Mouse (Mus musculus) midbrain, embryonic 12.5 days (tissue): ENCODE measurements at regions not wholly inside any gene's neighbourhood (a gene's known extent, or its start where the extent isn't known, plus 50 kb on each side); places are given as distances from the start of the nearest gene placed in this dataset.

Source experiments
- ATAC-seq: fragments of 200-750 bp; cut with Nextera tagmentation; 2 replicates; pipeline ENCODE4 v1.8.0; 2017; ENCODE audit warnings: low read depth, moderate TSS enrichment, moderate library complexity; ENCODE audit not compliant: low FRiP score
- H3K27ac ChIP-seq: fragments of 300-500 bp; sonication (generic); replicated peaks from 2 replicates; pipeline ENCODE4 v1.5.1; 2016; ENCODE audit warnings: mild to moderate bottlenecking
- H3K27me3 ChIP-seq: fragments of 300-500 bp; sonication (generic); 2 replicates; pipeline ENCODE4 v1.6.1; 2016; ENCODE audit warnings: mild to moderate bottlenecking
- H3K36me3 ChIP-seq: fragments of 300-500 bp; sonication (generic); 2 replicates; pipeline ENCODE4 v1.6.1; 2016
- H3K4me1 ChIP-seq: fragments of 300-500 bp; sonication (generic); 2 replicates; pipeline ENCODE4 v1.6.1; 2016
- H3K4me2 ChIP-seq: fragments of 300-500 bp; sonication (generic); replicated peaks from 2 replicates; pipeline ENCODE4 v1.6.1; 2016; ENCODE audit warnings: mild to moderate bottlenecking, moderate library complexity
- H3K4me3 ChIP-seq: fragments of 300-500 bp; sonication (generic); 2 replicates; pipeline ENCODE4 v1.5.1; 2016; ENCODE audit warnings: mild to moderate bottlenecking
- H3K9ac ChIP-seq: fragments of 300-500 bp; sonication (generic); replicated peaks from 2 replicates; pipeline ENCODE4 v1.6.1; 2016; ENCODE audit warnings: mild to moderate bottlenecking, moderate library complexity
- H3K9me3 ChIP-seq: fragments of 300-500 bp; sonication (generic); 2 replicates; pipeline ENCODE4 v1.6.1; 2016; ENCODE audit warnings: mild to moderate bottlenecking
- WGBS: fragments of 180-500 bp; shearing (Covaris S2); methylation state at CpG from one replicate; pipeline ENCODE4 v1.1.7; 2016; 5-methylcytosine and 5-hydroxymethylcytosine counted together

GRCm38 (mm10) chr11:110670626-110671508 lies 271.9 kb downstream of the Map2k6 start:
- Histone ChIP-seq H3K27ac (no peak overlapping the region), H3K27me3 (no peaks in the 10 kb centered on the region), H3K4me2 (no peak overlapping the region), H3K9me3 (no peaks in the 10 kb centered on the region), H3K4me3 (no peak overlapping the region), H3K4me1 (peaks cover 7% of the 10 kb centered on the region; the same call in 1 of the 2 replicates), H3K36me3 (no peaks in the 10 kb centered on the region), H3K9ac (no peak overlapping the region)
- WGBS: 92% methylated on average over 12 of the region's 12 CpGs
- no peak for ATAC-seq

GRCm38 (mm10) chr11:110672941-110673340 lies 274.0 kb downstream of the Map2k6 start:
- Histone ChIP-seq H3K4me3 (no peak overlapping the region), H3K4me2 (no peak overlapping the region), H3K36me3 (no peaks in the 10 kb centered on the region), H3K9ac (no peak overlapping the region), H3K27ac (0 out of 2 replicates have a peak overlapping the region, but pooled peaks have one; percentile 4), H3K4me1 (peaks cover 7% of the 10 kb centered on the region; the same call in 1 of the 2 replicates), H3K27me3 (no peaks in the 10 kb centered on the region), H3K9me3 (no peaks in the 10 kb centered on the region)
- 12% methylated on average over 1 of the region's 1 CpGs for WGBS
- ATAC-seq: no peak

- Histone ChIP-seq H3K4me3 (no peak overlapping the region), H3K4me1 (no peaks in the 10 kb centered on the region), H3K36me3 (no peaks in the 10 kb centered on the region), H3K27ac (no peak overlapping the region), H3K9ac (no peak overlapping the region), H3K27me3 (no peaks in the 10 kb centered on the region), H3K4me2 (no peak overlapping the region), H3K9me3 (no peaks in the 10 kb centered on the region)
- 91% methylated on average over 4 of the region's 4 CpGs for WGBS
- ATAC-seq: no peak
Observed at GRCm38 (mm10) chr11:110692824-110693223, 275.0 kb upstream of the Kcnj16 start.

GRCm38 (mm10) chr11:110697067-110697466 lies 270.8 kb upstream of the Kcnj16 start:
- 89% methylated on average over 6 of the region's 6 CpGs for WGBS
- no peak for ATAC-seq
- no peak overlapping the region for H3K27ac ChIP-seq
- H3K9me3 ChIP-seq: no peaks in the 10 kb centered on the region
- no peaks in the 10 kb centered on the region for H3K36me3 ChIP-seq
- H3K27me3 ChIP-seq: no peaks in the 10 kb centered on the region
- no peak overlapping the region for H3K4me2 ChIP-seq
- no peaks in the 10 kb centered on the region for H3K4me1 ChIP-seq
- no peak overlapping the region for H3K9ac ChIP-seq
- H3K4me3 ChIP-seq: no peak overlapping the region

GRCm38 (mm10) chr11:110698342-110698741 lies 269.5 kb upstream of the Kcnj16 start:
- 82% methylated on average over 5 of the region's 5 CpGs for WGBS
- Histone ChIP-seq H3K27ac (no peak overlapping the region), H3K9ac (no peak overlapping the region), H3K4me3 (no peak overlapping the region), H3K4me1 (no peaks in the 10 kb centered on the region; the same call in 1 of the 2 replicates), H3K27me3 (no peaks in the 10 kb centered on the region), H3K9me3 (no peaks in the 10 kb centered on the region), H3K36me3 (no peaks in the 10 kb centered on the region), H3K4me2 (no peak overlapping the region)
- no peak for ATAC-seq

- H3K9me3 ChIP-seq: no peaks in the 10 kb centered on the region
- no peak overlapping the region for H3K4me2 ChIP-seq
- no peak overlapping the region for H3K27ac ChIP-seq
- no peak for ATAC-seq
- H3K4me3 ChIP-seq: no peak overlapping the region
- no peaks in the 10 kb centered on the region for H3K27me3 ChIP-seq
- 85% methylated on average over 2 of the region's 2 CpGs for WGBS
- no peak overlapping the region for H3K9ac ChIP-seq
- H3K4me1 ChIP-seq: no peaks in the 10 kb centered on the region; the same call in 1 of the 2 replicates
- H3K36me3 ChIP-seq: no peaks in the 10 kb centered on the region
Observed at GRCm38 (mm10) chr11:110700976-110701375, 266.9 kb upstream of the Kcnj16 start.

GRCm38 (mm10) chr11:110702119-110702518 lies 265.7 kb upstream of the Kcnj16 start:
- WGBS: 91% methylated on average over 5 of the region's 5 CpGs
- no peaks in the 10 kb centered on the region for H3K27me3 ChIP-seq
- ATAC-seq: no peak
- H3K9me3 ChIP-seq: no peaks in the 10 kb centered on the region
- H3K4me3 ChIP-seq: no peak overlapping the region
- H3K27ac ChIP-seq: no peak overlapping the region
- no peaks in the 10 kb centered on the region for H3K36me3 ChIP-seq
- no peak overlapping the region for H3K4me2 ChIP-seq
- no peak overlapping the region for H3K9ac ChIP-seq
- no peaks in the 10 kb centered on the region; the same call in 1 of the 2 replicates for H3K4me1 ChIP-seq

GRCm38 (mm10) chr11:110703511-110703910 lies 264.3 kb upstream of the Kcnj16 start:
- no peaks in the 10 kb centered on the region for H3K36me3 ChIP-seq
- H3K9me3 ChIP-seq: no peaks in the 10 kb centered on the region
- H3K4me2 ChIP-seq: no peak overlapping the region
- ATAC-seq: no peak
- no peak overlapping the region for H3K4me3 ChIP-seq
- no peaks in the 10 kb centered on the region for H3K27me3 ChIP-seq
- no peak overlapping the region for H3K9ac ChIP-seq
- H3K4me1 ChIP-seq: no peaks in the 10 kb centered on the region; the same call in 1 of the 2 replicates
- 67% methylated on average over 2 of the region's 2 CpGs for WGBS
- no peak overlapping the region for H3K27ac ChIP-seq

GRCm38 (mm10) chr11:110707328-110707727 lies 260.5 kb upstream of the Kcnj16 start:
- Histone ChIP-seq H3K27me3 (no peaks in the 10 kb centered on the region), H3K4me1 (no peaks in the 10 kb centered on the region; the same call in 1 of the 2 replicates), H3K4me3 (no peak overlapping the region), H3K4me2 (no peak overlapping the region), H3K9me3 (no peaks in the 10 kb centered on the region), H3K36me3 (no peaks in the 10 kb centered on the region), H3K9ac (no peak overlapping the region), H3K27ac (no peak overlapping the region)
- WGBS: 60% methylated on average over 4 of the region's 4 CpGs
- no peak for ATAC-seq

- H3K9me3 ChIP-seq: no peaks in the 10 kb centered on the region
- WGBS: 87% methylated on average over 2 of the region's 2 CpGs
- H3K4me1 ChIP-seq: no peaks in the 10 kb centered on the region
- H3K9ac ChIP-seq: no peak overlapping the region
- no peak overlapping the region for H3K27ac ChIP-seq
- ATAC-seq: no peak
- H3K4me2 ChIP-seq: no peak overlapping the region
- no peaks in the 10 kb centered on the region for H3K27me3 ChIP-seq
- no peak overlapping the region for H3K4me3 ChIP-seq
- no peaks in the 10 kb centered on the region for H3K36me3 ChIP-seq
Observed at GRCm38 (mm10) chr11:110715300-110715699, 252.5 kb upstream of the Kcnj16 start.

GRCm38 (mm10) chr11:110716369-110716768 lies 251.5 kb upstream of the Kcnj16 start:
- no peak overlapping the region for H3K4me2 ChIP-seq
- no peaks in the 10 kb centered on the region for H3K9me3 ChIP-seq
- H3K4me3 ChIP-seq: no peak overlapping the region
- no peaks in the 10 kb centered on the region for H3K4me1 ChIP-seq
- H3K27ac ChIP-seq: no peak overlapping the region
- no peaks in the 10 kb centered on the region for H3K27me3 ChIP-seq
- ATAC-seq: no peak
- H3K9ac ChIP-seq: no peak overlapping the region
- WGBS: 82% methylated on average over 1 of the region's 1 CpGs
- H3K36me3 ChIP-seq: no peaks in the 10 kb centered on the region

- H3K36me3 ChIP-seq: no peaks in the 10 kb centered on the region
- ATAC-seq: no peak
- no peak overlapping the region for H3K9ac ChIP-seq
- no peak overlapping the region for H3K27ac ChIP-seq
- H3K9me3 ChIP-seq: no peaks in the 10 kb centered on the region
- H3K4me1 ChIP-seq: no peaks in the 10 kb centered on the region
- H3K4me3 ChIP-seq: no peak overlapping the region
- H3K4me2 ChIP-seq: no peak overlapping the region
- 80% methylated on average over 5 of the region's 5 CpGs for WGBS
- H3K27me3 ChIP-seq: no peaks in the 10 kb centered on the region
Observed at GRCm38 (mm10) chr11:110722701-110723100, 245.1 kb upstream of the Kcnj16 start.
